Mouse (Mus musculus) embryonic fibroblast, embryonic 13.5 days (primary cell): ENCODE measurements at regions not wholly inside any gene's neighbourhood (a gene's known extent, or its start where the extent isn't known, plus 50 kb on each side); places are given as distances from the start of the nearest gene placed in this dataset.

Experiments used
- CTCF ChIP-seq: IDR thresholded peaks from 2 replicates; pipeline ENCODE4 v1.5.1; 2011; ENCODE audit warnings: mild to moderate bottlenecking, control low read depth, low read length, moderate library complexity, borderline replicate concordance; ENCODE audit not compliant: insufficient read depth
- POLR2A ChIP-seq: IDR thresholded peaks from 2 replicates; pipeline ENCODE4 v1.6.1; 2011; ENCODE audit warnings: low read depth, mild to moderate bottlenecking, control low read depth, low read length, moderate library complexity

DNA sequence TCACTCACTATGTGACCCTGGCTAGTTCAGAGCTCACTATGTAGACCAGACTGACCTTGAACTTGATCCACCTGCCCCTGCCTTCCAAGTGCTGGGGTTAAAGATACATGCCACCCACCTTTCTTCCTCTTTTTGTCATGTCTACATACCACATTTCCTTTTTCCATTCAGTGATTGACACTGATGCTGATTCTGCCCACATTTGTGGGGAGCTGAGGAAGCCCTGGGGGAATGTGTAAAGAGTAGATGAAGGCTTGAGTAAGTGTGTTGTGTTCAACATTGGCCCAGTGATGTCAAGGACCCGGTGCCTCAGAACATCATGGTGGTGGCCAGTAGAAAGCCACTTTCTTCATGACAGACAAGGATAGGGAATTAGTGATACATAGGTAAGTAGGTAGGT is 201.3 kb downstream of the Rpap3 start:
- TF ChIP-seq CTCF (no peak), POLR2A (no peak)
